Mouse (Mus musculus) left cerebral cortex, postnatal 25 days (tissue): ENCODE data around the gene Adh1. TPM values are rescaled to one million over a fixed set of nuclear protein-coding genes. Genes with fewer than 3 reads are reported as not detected.

Experiments used
- DNase-seq, 2 experiments: peaks; one replicate each; pipeline ENCODE4 v3.0.0; 2022; ENCODE audit warnings: low spot score in 2 of 2, mixed read lengths in 1 of 2
- intact Hi-C: fragments of 180-260 bp; cut with DNase I; formaldehyde crosslinking; loops from one replicate; pipeline ENCODE4 v1.15.1; 2025
- total RNA-seq, 2 experiments: library from RNA; stranded (reverse); gene quantifications; 2 replicates each; pipeline ENCODE4 v1.2.3; 2021

The Adh1 gene
- total RNA-seq, result under 1 TPM; 0.60 to 0.62 TPM

DNA sequence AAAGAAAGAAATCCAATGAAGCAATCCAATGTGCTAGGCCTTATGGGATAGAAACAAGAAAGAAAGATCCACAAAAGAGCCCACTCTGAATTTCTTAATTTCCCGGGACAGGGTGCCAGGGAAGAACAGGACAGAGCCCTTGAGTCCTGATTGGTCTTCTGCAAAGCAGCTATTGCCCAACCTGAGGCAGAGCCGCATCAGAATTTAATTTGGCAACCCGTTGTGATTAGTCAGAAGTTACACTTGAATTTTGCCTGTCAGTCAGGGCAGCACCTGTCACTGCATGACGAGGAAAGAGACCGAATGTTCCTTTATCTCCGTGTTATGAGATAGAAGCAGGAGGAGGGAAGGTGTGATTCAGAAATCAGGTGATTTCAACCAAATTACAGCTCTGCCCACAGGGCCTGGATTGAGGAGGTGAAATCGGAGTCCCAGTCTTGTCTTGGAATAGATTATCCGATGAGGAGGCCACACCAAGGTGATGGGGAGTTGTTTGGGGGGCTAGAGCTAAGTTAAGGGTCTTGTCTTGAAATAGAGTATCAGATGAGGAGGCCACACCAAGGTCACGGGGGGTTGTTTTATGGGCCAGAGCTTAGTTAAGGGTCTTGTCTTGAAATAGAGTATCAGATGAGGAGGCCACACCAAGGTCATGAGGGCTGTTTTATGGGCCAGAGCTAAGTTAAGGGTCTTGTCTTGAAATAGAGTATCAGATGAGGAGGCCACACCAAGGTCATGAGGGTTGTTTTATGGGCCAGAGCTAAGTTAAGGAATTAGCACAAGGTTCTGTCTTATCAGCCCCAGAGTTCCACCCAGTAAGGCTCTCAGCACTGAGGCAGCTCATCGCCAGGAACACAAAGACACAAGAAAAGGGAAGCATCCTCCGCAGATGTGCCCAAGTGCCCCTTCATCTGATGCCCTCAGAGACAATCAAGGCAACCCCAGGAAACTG lies at the start of gene Adh1:
TSS of gene Adh1 (plus strand) at position 271 of the 949 bp plus-strand sequence.
- intact Hi-C loops, result no loop called here
- no peak for DNase-seq

DNA sequence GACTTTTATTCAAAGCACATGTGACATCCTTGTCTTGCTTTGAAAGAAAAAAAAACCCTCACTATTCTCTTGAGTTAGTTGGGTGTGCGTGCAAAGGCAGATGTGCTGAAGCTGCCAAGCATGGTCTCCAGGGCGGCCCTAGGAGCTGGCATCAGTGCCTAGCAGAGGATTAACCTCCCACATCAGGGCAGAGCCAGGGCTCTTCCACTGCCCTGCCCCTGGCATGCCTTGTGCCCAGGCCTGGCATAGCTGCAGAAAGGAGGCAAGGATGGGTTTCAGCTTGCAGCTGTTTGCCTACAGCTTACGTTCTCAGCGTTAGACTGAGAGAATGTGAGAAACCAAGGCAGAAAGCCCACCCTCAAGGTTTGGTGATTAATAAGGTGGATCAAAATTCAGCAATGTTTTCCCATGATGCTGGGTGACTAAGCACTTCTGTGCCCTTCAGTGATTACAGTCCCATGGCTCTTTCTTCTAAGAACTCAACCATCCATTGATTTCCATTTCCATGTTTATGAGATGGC lies 48.3 kb upstream of the Adh1 start:
- DNase-seq, result no peak
- intact Hi-C loops, result no loop called here

DNA sequence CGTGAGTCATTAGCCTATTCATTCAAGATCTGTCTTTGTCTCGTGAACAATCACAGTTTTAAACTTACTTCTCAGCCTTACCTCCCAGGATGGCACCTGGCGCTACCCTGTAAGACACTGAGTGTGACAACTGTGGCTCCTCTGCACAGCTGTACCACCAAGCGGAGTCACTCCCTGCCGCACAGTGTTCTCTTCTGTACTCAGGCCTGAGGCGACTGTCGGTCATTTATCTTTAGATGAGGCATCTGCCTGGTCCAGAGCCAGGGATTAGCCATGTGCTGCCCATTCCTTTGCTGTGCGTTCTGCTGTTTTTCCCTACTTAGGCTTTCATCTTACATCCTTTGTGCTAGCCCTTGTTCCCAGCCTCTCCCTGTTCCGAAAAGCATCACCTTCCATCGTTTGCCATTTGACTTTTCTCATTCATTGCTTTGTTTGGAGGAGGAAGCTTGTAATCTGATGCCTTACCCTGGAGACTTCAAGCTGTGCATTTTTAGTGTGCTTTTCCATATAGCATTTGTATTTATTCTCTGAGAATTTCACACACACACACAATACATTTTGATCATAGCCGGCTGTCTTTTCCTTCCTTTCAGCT lies 45.3 kb upstream of the Adh1 start:
- DNase-seq, result no peak

DNA sequence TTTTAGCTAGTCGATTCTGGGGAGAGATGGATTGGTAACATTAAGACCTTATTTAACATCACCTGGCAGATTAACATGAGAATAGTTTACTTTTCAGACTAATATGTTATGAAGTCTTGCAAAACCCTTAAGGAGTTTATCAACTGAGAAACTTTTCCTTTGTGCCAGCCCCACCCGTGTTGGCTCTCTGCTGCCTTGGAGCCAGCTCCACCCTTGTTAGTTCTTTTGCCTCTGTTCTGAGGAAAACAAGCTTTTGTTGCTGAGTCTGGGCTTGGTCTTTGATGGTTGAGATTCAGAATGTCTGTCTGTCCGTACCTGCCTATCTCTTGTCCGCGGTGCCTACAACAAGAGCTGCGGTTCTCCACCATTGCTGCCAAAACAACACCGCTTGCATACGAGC lies 44.7 kb upstream of the Adh1 start:
- DNase-seq, result no peak
- intact Hi-C loops, result no loop called here

More for the DNA sequence above, 45.3 kb upstream of the Adh1 start:
- intact Hi-C loops, result no loop called here

DNA sequence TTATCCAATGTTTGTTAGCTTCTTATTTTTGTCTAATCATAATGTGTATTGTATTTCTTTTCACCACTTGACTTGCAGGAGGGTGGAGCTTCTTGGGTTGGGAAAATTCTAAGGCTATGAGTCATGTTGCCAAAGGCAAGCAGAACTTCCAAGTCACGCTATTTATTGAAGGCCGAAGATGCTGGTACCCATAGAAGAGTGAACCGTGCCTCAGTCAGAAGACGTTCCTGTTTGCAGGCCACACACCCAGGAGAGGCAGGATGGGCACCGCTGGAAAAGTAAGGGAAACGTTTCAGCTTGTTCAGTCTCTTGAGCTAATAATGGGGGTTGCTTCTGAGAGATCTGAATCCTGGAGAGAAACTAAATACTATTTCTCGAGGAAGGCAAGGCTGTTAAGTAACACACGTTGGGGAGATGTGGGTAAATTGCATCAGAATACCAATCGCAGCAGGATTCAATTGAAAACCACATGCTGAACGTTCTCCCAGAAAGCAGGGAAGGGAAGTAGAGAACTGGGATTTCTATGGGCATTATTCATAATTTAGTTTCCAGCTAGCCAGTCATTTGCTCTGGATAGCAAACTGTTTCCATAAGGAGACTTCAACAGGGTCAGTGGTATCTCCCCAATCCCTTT lies 43.0 kb upstream of the Adh1 start, which contains the start of gene Adh7:
TSS of gene Adh7 (plus strand) at position 130 of the 634 bp plus-strand sequence.
- DNase-seq, result no peak
- intact Hi-C loops, result no loop called here

DNA sequence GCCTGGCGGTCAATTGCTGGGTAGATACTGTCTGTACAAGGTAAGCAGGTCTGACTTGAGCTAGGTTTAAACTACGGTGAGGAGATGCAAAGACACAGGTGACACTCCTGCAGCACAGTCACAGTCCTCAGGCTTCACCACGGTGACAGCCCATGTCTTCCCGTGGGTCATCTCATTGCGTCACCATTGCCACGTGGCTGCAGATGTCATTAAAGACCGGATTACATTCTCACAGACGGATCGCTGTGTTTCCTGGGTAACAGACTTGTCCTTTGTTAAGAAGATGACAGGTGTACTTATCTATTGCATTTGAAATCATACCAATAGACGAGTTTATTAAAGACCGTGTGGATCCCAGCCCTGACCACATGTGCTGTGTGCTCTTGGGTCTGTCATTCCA lies 39.7 kb upstream of the Adh1 start:
- DNase-seq, result no peak
- intact Hi-C loops, result loop anchor here (5.0 kb wide), 2 partner anchors 186 to 211 kb away; no protein-coding TSS in a partner anchor

DNA sequence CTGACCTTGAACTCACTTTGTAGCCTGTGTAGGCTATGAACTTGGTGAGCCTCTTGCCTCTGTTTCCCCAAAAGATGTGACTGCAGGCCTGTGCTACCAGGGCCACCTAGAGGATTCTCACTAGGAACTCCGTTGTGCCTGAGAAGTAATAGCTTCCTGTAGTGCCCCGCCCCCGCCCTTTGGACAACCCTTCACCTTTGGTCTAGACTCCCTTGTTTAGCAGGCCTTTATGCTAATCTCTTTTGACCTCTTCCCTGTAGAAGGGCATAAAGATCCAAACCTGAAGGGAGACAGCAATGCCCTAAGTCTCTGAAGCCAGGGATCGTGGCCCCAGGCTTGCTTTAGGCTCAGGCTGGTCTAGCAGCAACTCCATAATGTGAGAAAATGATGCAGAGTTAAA lies 38.3 kb upstream of the Adh1 start:
- no peak for DNase-seq
- intact Hi-C loops, result loop anchor here (5.0 kb wide), 2 partner anchors 185 to 210 kb away; no protein-coding TSS in a partner anchor

DNA sequence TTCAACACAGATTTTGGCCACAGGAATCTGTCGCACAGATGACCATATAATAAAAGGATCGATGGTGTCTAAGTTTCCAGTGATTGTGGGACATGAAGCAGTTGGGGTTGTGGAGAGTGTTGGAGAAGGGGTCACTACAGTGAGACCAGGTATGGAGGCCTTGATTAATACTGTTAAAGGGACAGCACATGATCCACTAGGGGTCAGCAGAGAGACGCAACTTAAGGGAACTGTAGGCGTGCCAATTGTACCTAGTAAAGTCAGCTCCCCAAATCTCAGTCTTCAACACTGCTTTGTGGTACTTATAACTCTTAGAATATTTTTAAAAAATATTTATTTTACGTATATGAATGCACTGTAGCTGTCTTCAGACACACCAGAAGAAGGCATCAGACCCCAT lies 37.8 kb upstream of the Adh1 start:
- peak; percentile 23 to 52 for DNase-seq
- intact Hi-C loops, result loop anchor here (5.0 kb wide), 2 partner anchors 184 to 209 kb away; no protein-coding TSS in a partner anchor

DNA sequence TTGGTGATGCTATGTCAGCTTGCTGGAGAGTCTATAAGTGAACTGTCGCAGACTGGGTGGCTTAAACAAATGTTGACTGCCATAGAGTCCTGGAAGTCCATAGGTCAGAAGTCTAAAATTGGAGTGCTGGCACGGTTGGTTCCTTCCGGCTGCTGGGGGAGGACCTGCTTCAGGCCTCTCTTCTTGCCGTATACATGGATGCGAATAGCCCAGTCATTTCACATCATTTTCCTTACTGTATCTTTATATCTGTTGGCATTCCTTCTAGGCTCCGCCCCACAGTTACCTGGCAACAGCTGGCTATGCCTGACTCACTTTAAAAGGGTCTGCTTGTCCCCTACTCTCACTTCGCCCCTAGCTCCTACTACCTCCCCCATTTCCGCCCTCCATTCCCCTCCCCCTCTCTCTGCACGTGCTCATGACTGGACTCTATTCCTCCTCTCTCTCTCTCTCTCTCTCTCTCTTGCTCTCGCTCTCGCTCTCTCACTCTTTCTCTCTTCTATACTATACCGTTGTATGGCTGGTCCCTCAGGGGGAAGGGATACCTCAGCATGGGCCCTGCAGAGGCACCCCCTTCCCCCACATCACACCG lies 36.3 kb upstream of the Adh1 start:
- intact Hi-C loops, result loop anchor here (5.0 kb wide), 2 partner anchors 183 to 208 kb away; no protein-coding TSS in a partner anchor
- DNase-seq, result no peak

DNA sequence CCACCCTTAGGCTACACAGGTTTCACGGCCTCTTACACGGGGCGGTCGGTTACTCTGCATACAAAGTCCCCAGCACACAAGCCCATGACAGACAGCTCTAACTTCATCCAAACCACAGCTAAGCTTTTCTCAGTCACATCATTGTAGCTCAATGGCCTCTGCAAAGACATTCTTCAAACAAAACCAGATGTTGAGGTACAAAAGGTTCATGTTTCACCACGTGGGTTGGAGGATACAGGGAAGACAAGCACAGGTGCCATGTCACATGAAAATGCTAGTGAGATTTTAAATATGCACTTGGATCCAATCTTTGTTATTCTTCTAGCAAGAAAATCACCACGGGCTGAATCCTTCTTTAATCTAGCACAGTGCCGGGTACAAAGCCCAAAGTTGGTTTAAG lies 35.5 kb upstream of the Adh1 start:
- intact Hi-C loops, result no loop called here
- DNase-seq, result no peak

DNA sequence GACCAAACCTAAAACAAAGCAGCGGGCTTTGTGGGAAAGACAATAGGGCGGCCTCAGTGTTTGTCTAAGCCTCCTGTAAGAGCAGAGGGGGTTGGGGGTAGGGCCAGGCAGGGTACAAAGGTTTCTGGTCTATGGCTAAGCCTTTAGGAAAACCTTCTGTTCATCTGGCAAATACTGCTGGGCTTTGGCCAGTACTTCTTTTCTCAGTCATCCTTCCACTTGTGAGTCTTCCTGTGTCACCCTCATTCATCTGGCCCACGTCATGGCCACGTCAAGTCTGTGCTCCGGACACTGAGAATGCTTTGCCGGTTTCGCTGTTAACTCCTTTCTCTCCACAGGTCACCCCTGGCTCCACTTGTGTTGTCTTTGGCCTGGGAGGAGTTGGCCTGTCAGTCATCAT lies 34.9 kb upstream of the Adh1 start:
- DNase-seq, result no peak
- intact Hi-C loops, result no loop called here

DNA sequence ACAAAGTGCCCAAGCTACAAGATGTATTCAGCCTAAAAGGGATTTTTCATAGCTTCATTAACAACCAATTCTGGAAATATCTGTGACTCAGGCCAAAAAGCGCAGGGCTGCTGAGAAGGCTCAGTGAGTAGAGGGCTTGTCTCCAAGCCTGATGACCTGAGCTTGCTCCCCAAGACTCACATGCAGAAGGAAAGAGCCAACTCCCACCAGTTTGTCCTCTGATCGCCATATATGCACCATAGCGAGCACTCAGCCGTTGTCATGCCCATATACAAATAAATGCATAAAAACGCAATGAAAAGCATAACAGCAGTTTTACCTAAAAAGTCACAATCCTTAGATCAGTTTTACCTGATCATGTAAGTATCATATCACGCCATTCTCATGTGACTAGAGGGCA lies 34.3 kb upstream of the Adh1 start:
- intact Hi-C loops, result no loop called here
- DNase-seq, result no peak

DNA sequence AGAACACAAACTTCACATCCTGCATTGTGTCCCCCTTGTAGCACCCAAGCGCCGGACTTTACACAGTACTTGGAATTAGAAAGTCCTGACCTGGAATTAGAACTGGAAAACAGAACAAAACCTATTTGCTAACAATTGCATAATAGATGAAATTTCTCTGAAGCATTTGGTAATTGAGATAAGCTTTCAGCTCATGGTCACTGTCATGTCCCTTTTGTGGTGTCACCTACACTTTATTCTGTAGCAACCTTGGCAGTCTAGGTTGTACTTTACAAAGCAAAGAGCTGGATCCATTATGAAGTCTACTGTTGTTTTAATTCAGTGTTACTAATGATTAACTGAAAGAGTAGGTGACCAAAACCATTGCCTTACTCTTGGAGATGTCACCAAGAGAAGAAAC lies 33.7 kb upstream of the Adh1 start:
- intact Hi-C loops, result no loop called here

DNA sequence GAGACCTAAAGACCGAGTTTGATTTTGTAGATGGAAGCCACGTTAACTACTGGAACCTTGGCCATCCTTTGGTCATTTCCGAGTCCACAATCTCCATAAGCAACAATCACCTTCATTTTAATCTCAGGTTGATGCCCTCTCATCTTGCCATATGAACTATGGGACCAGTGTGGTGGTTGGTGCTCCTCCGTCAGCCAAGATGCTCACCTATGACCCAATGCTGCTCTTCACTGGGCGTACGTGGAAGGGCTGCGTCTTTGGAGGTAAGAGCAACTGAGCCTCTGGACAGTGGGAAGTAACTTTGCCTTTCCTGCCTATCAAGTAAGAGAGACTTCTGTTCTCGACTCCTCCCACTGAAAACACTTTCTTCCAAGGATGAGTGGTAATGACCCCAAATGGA lies 33.0 kb upstream of the Adh1 start:
- DNase-seq, result no peak
- intact Hi-C loops, result no loop called here

More for the DNA sequence above, 33.7 kb upstream of the Adh1 start:
- no peak for DNase-seq

DNA sequence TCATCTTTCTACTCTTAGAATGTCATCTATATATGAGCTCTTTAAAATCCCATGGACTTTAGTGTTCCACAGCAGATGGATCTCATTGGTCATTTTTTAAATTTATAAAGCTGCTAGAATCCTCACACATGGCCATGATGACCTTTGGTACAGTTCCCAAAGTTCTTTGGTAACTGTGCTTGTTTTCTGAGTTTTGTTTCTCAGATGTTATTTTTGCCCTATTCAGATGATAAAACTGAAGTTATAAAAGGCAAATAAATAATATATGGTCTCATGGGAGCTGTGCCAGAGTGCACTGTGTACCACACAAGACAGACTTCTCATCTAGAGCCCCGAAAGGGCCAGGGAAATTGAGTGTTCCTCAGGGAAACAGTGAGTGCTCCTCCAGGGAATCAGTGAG lies 31.3 kb upstream of the Adh1 start:
- DNase-seq, result no peak
- intact Hi-C loops, result no loop called here

DNA sequence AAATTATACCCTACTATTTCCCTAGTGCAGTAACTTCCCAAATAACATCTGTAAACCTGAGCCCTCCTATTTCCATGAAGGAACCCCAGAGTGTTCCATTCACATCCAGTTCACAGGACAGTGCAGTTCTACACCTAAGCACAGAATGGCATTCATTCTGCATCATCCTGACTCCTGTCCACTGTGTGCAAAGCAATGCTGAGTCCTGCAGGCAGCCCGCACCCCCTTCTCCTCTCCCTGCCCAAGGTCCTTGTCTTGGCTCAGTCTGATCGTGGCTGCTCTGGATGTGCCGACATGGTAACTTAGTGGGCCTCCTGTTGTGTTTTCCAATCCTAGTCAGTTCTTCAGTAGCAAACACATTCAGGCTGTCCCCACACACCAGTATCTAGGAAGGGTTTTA lies 30.5 kb upstream of the Adh1 start:
- DNase-seq, result no peak
- intact Hi-C loops, result no loop called here

DNA sequence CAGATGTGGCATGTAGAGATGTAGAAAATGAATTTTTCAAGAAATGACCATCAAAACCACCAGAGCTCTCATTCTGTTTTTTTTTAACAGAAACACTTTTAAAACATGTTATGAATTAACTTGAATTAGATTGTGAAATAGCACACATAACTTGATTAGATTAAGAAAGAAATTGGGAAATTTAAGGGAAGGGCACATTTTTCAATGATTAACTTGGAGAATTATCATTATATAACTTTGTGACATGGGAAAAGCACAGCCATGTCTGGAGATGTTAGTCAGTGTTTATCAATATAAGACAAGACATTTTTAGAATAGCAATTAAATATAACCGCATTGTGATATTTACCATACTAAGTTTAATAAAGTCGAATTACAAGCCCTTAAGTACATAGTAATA lies 29.3 kb upstream of the Adh1 start:
- intact Hi-C loops, result no loop called here
- DNase-seq, result no peak

DNA sequence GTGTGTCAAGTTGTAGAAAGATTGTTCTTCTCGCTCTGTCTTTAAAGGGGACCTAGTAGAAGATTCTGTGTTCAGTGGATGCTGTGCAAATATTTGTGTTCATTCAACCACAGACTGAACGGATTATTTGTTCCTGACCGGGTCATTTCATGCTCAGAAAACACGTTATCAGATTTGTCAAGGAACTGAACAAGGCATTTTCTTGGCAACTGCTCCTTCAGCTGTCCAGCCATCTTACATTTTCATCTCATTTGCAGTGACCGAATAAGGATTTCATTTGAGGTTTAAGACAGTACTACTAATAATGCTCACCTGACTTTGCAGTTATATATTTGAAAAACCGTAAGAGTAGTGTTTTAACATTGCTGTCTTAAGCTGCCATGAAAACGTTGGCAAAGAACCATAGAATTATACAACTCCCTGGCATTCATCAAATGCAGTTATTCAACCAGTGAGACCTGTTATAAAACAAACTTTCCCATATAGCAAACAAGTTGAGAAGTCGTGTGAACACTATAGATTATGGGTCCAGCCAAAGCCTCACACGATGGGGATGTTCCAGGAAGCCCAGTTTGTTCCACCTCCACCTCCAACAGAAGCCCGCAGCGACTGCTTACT lies 24.1 kb upstream of the Adh1 start:
- no peak for DNase-seq
- intact Hi-C loops, result loop anchor here (5.0 kb wide), 1 partner anchor 176 kb away; no protein-coding TSS in a partner anchor

DNA sequence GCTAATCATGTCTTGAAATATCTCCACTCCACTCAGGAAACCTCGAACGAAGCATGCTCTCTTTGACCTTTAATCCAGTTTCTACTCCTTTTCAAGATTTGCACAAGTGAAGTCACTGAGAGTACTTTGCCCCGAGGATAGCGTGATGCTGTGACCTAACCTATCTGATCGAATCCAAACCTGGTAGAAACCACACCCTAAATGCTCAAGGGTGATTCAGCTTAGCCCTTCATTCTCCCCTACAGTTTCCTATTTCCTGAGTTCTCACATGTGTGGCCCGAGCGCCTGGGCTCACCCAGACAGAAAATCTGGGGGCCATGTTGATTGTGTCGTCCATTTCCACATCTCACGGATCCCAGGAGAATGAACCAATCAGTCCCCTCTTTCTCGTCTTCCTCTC lies 22.7 kb upstream of the Adh1 start:
- no peak for DNase-seq
- intact Hi-C loops, result loop anchor here (5.0 kb wide), 1 partner anchor 174 kb away; no protein-coding TSS in a partner anchor
